In the genomic region with DNA sequence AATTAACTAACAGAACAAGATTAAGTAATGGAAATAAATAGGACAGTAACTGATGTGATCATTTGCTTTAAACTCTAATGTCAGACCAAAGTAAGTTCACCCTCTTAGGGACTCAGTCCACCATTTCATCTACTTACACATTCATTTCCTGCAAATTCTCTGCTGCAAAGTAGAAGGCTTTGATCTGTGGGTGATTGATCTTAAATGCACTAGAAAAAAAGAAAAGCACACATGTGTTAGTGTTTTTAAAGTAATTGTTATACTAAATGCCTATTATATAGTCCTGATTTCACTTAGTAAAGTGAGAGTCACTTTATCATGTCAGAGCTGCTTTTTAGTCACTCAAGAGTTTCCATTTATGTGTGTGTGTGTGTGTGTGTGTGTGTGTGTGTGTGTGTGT, we compare ENCODE assay signal across 27 mouse cellular contexts.
DNase-seq lines count a peak whose midpoint lies in the region; ATAC-seq and TF ChIP-seq lines count a peak whose summit lies in the region.
"Had no signal": no experiment of that assay in that cellular context is flagged by ENCODE, and none has a peak within 500 bp of the region (broad histone marks: within the 10 kb centered on the region; RNA-seq: fewer than 3 reads in every experiment).

No protein-coding gene starts in this region.

- ATAC-seq in inflammation-experienced regulatory T-cells, adult 6 months, result peak; percentile 65
- ATAC-seq: forebrain, embryonic 14.5 days; forebrain, embryonic 16.5 days; Patski had no signal

- TF ChIP-seq CTCF in kidney, adult 2 months (conservative IDR thresholded peaks at IDR 0.05; ENCODE audit: insufficient read depth, insufficient read length, low read depth, low read length), result no peak

- H3K36me3 ChIP-seq in kidney, adult 2 months (ENCODE audit: control insufficient read depth, insufficient read depth, low read length), result 0 out of 2 replicates have a peak, but pooled peaks cover 2% of the 10 kb centered on the region
- H3K36me3 ChIP-seq: embryonic facial prominence, embryonic 13.5 days; embryonic facial prominence, embryonic 15.5 days; forebrain, embryonic 10.5 days; forebrain, embryonic 12.5 days; G1E had no signal

- H3K27me3 ChIP-seq in kidney, adult 2 months (replicated peaks; ENCODE audit: control insufficient read depth, insufficient read depth, low read length), result no peaks in the 10 kb centered on the region
- H3K27me3 ChIP-seq: CH12.LX; embryonic facial prominence, embryonic 13.5 days; embryonic facial prominence, embryonic 15.5 days; forebrain, embryonic 12.5 days had no signal

- no peak for TF ChIP-seq POLR2A in kidney, adult 2 months (IDR thresholded peaks at IDR 0.05; ENCODE audit: low read depth, low read length)

- no peak overlapping the region for H3K27ac ChIP-seq in kidney, adult 2 months (ENCODE audit: insufficient read depth, low read depth, low read length)
- H3K27ac ChIP-seq: embryonic facial prominence, embryonic 13.5 days; embryonic facial prominence, embryonic 15.5 days; forebrain, embryonic 10.5 days; forebrain, embryonic 12.5 days had no signal

- intact Hi-C loops in heart, postnatal 10 days (cut with DNase I), result no loop called here

- DNase-seq in CD4-positive helper T cell, adult 2 months (ENCODE audit: low read depth, low spot score), result peak; percentile 58
- peak; percentile 49 for DNase-seq in CD4-positive, CD25-positive, alpha-beta regulatory T cell, adult 2 months (ENCODE audit: low read depth, low spot score)
- DNase-seq in T-cell, adult 2 months (ENCODE audit: low spot score), result peak; percentile 22
- no peak for DNase-seq in urinary bladder, postnatal 36 days (ENCODE audit: low spot score in 2 of 2)
- DNase-seq in kidney, adult 2 months, result no peak
- DNase-seq in cerebellum, adult 9-11 months, result no peak
- DNase-seq in heart, postnatal 10 days, result no peak
- DNase-seq: adrenal gland, adult 8-10 months; adrenal gland, postnatal 14 days; adrenal gland, postnatal 36 days; cerebellum, adult 11-12 months; cerebellum, adult 2 months; cerebellum, adult 9-10 months; cerebellum, postnatal 14 days; cerebellum, postnatal 36 days; embryo, embryonic 11 days had no signal

- no peaks in the 10 kb centered on the region for H3K4me1 ChIP-seq in kidney, adult 2 months (ENCODE audit: control insufficient read depth, insufficient read depth, low read length)
- H3K4me1 ChIP-seq: embryonic facial prominence, embryonic 13.5 days; embryonic facial prominence, embryonic 15.5 days; forebrain, embryonic 10.5 days; forebrain, embryonic 12.5 days had no signal

- no peak overlapping the region for H3K4me3 ChIP-seq in kidney, adult 2 months (ENCODE audit: insufficient read depth, low read depth, low read length)
- H3K4me3 ChIP-seq: embryonic facial prominence, embryonic 13.5 days; embryonic facial prominence, embryonic 15.5 days; erythroblast, embryonic 14.5 days; forebrain, embryonic 10.5 days; forebrain, embryonic 12.5 days had no signal

Comparison
In these comparisons a context has a peak if more than half of its experiments do, and no peak if none do; other contexts are left out.
1. DNase-seq: peak in CD4-positive helper T cell, adult 2 months (single experiment), CD4-positive, CD25-positive, alpha-beta regulatory T cell, adult 2 months (single experiment) and T-cell, adult 2 months (single experiment); none in urinary bladder, postnatal 36 days (0 of 2), kidney, adult 2 months (single experiment), cerebellum, adult 9-11 months (single experiment) and heart, postnatal 10 days (0 of 2).